Mouse (Mus musculus) liver, embryonic 14.5 days (tissue): ENCODE results near the gene Amn.

Source experiments
- CTCF ChIP-seq: IDR thresholded peaks from 2 replicates; pipeline ENCODE4 v1.5.1; 2016; ENCODE audit warnings: antibody characterized with exemption, low read depth, control low read depth
- EP300 ChIP-seq: IDR thresholded peaks from 2 replicates; pipeline ENCODE4 v1.6.1; 2016; ENCODE audit warnings: antibody characterized with exemption, low read depth

- TF ChIP-seq CTCF (no peak), EP300 (no peak)
Observed at GRCm38 (mm10) chr12:111228488-111228887, 42.4 kb upstream of the Amn start.
